Mouse (Mus musculus) spleen, adult 2 months (tissue): ENCODE data around the gene Faap20. TPM values are rescaled to one million over a fixed set of nuclear protein-coding genes. Genes with fewer than 3 reads are reported as not detected.
"Not testable (repeated sequence)": the region's sequence is repeated elsewhere in the genome, so short reads cannot be mapped to it uniquely, and the experiment has no call there.

ENCODE experiments used
- DNase-seq, 2 experiments: peaks; one replicate each; pipeline versions ENCODE4 v3.0.0 to v3.0.0-alpha.2; 2012 to 2021; ENCODE audit warnings: low spot score in 2 of 2, low read depth in 1 of 2
- H3K27ac ChIP-seq: fragments of 200-500 bp; 2 replicates; pipeline ENCODE4 v1.5.1; 2012; ENCODE audit warnings: low read length, inconsistent platforms; ENCODE audit not compliant: insufficient read depth
- H3K27me3 ChIP-seq: fragments of 200-500 bp; 2 replicates; pipeline ENCODE4 v1.6.1; 2012; ENCODE audit warnings: mild to moderate bottlenecking, moderate library complexity, low read length, inconsistent platforms; ENCODE audit not compliant: control insufficient read depth, insufficient read depth
- H3K36me3 ChIP-seq: fragments of 200-500 bp; 2 replicates; pipeline ENCODE4 v1.6.1; 2012; ENCODE audit warnings: mild to moderate bottlenecking, low read length, inconsistent platforms; ENCODE audit not compliant: control insufficient read depth, insufficient read depth
- H3K4me1 ChIP-seq: fragments of 200-500 bp; 2 replicates; pipeline ENCODE4 v1.6.1; 2011; ENCODE audit warnings: inconsistent platforms; ENCODE audit not compliant: control insufficient read depth, insufficient read depth, insufficient read length
- H3K4me3 ChIP-seq: fragments of 200-500 bp; 2 replicates; pipeline ENCODE4 v1.5.1; 2011; ENCODE audit warnings: mild to moderate bottlenecking, inconsistent platforms; ENCODE audit not compliant: insufficient read depth, insufficient read length; ENCODE audit errors: extremely low read depth
- CTCF ChIP-seq: fragments of 200-500 bp; IDR thresholded peaks from 2 replicates; pipeline ENCODE4 v1.5.1; 2011; ENCODE audit warnings: mild to moderate bottlenecking, inconsistent platforms; ENCODE audit not compliant: insufficient read depth, insufficient read length, insufficient replicate concordance; ENCODE audit errors: extremely low read depth
- POLR2A ChIP-seq: fragments of 200-500 bp; IDR thresholded peaks from 2 replicates; pipeline ENCODE4 v1.6.1; 2011; ENCODE audit warnings: low read depth, low read length, inconsistent platforms
- WGBS: fragments of 180-500 bp; shearing (Covaris S2); methylation state at CpG from one replicate; pipeline ENCODE4 v1.1.7; 2018; 5-methylcytosine and 5-hydroxymethylcytosine counted together
- polyA plus RNA-seq: library from polyadenylated mRNA; depleted of rRNA; stranded (reverse); fragments of >200 nt; gene quantifications from 2 replicates; pipeline ENCODE4 v1.2.3, GENCODE M21; 2012

Gene Faap20
- polyA plus RNA-seq, 1 experiment: 43.2 TPM

DNA sequence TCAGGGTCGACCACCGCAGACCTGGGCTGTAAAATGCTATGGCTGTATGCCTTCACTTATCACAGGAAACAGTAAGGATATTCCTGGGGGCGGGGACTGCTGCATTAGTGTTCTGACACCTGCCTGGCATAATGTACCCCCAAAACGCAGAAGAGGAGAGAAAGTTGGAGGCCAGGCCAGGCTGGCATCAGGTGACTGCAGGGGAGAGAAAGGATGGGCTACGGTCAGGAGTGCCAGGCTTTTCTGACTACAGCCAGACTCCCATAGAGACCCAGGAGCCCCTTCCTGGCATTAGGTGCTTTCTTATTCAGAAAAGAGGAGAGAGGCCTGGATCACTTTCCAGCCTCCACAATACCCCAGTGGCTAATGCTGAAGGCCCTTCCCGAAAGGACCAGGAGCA, 10.1 kb upstream of the Faap20 start:
- H3K4me1 ChIP-seq: peaks cover 27% of the 10 kb centered on the region
- WGBS: 59% methylated on average over 6 of the region's 6 CpGs
- TF ChIP-seq CTCF: no peak
- TF ChIP-seq POLR2A: no peak

GRCm38 (mm10) chr4:155241789-155242188, 7.8 kb upstream of the Faap20 start:
- Histone ChIP-seq H3K4me1 (peaks cover 11% of the 10 kb centered on the region; the same call in 1 of the 2 replicates), H3K4me3 (no peak overlapping the region), H3K27ac (no peak overlapping the region), H3K27me3 (no peaks in the 10 kb centered on the region), H3K36me3 (no peaks in the 10 kb centered on the region)
- DNase-seq: no peak
- WGBS: 96% methylated on average over 9 of the region's 9 CpGs
- TF ChIP-seq CTCF: no peak
- TF ChIP-seq POLR2A: no peak

More for the DNA sequence above, 10.1 kb upstream of the Faap20 start:
- Histone ChIP-seq H3K27me3 (no peaks in the 10 kb centered on the region), H3K36me3 (no peaks in the 10 kb centered on the region), H3K27ac (no peak overlapping the region), H3K4me3 (no peak overlapping the region)
- no peak for DNase-seq

DNA sequence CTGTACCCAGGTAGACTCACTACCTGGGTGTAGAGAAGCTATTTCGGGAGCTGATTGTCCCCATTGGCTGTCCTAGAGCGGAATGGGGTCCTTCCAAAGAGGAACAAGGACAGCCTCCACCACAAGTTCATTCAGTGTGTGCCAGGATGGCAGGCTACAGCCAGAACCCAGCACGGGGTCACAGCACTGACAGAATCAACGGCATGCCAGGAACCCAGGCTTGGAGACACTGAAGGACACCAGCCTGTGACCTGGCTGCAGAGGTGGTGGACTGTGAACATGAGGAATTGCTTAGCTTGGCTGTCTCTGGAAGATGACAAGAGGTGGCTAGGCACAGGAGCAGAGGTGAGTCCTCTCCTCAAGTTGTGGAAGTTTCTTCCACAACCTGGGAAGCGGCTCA, 7.3 kb upstream of the Faap20 start:
- WGBS: 92% methylated on average over 5 of the region's 5 CpGs
- no peaks in the 10 kb centered on the region for H3K36me3 ChIP-seq
- TF ChIP-seq POLR2A (no peak), CTCF (no peak)
- H3K27me3 ChIP-seq: no peaks in the 10 kb centered on the region
- H3K27ac ChIP-seq: no peak overlapping the region
- DNase-seq: no peak
- H3K4me3 ChIP-seq: no peak overlapping the region
- peaks cover 8% of the 10 kb centered on the region; the same call in 1 of the 2 replicates for H3K4me1 ChIP-seq

- no peak for DNase-seq
- Histone ChIP-seq H3K27ac (no peak overlapping the region), H3K36me3 (no peaks in the 10 kb centered on the region), H3K4me1 (no peaks in the 10 kb centered on the region), H3K4me3 (no peak overlapping the region), H3K27me3 (no peaks in the 10 kb centered on the region)
- TF ChIP-seq POLR2A (no peak), CTCF (no peak)
- WGBS: 82% methylated on average over 12 of the region's 12 CpGs
Observed at GRCm38 (mm10) chr4:155243233-155243632, 6.4 kb upstream of the Faap20 start.

- H3K27ac ChIP-seq: no peak overlapping the region
- H3K4me3 ChIP-seq: no peak overlapping the region
- H3K27me3 ChIP-seq: no peaks in the 10 kb centered on the region
- DNase-seq: no peak
- TF ChIP-seq CTCF: no peak
- no peak for TF ChIP-seq POLR2A
- no peaks in the 10 kb centered on the region; the same call in 1 of the 2 replicates for H3K4me1 ChIP-seq
- no peaks in the 10 kb centered on the region for H3K36me3 ChIP-seq
- 44% methylated on average over 6 of the region's 6 CpGs for WGBS
Observed at GRCm38 (mm10) chr4:155245770-155246492, 3.7 kb upstream of the Faap20 start.

DNA sequence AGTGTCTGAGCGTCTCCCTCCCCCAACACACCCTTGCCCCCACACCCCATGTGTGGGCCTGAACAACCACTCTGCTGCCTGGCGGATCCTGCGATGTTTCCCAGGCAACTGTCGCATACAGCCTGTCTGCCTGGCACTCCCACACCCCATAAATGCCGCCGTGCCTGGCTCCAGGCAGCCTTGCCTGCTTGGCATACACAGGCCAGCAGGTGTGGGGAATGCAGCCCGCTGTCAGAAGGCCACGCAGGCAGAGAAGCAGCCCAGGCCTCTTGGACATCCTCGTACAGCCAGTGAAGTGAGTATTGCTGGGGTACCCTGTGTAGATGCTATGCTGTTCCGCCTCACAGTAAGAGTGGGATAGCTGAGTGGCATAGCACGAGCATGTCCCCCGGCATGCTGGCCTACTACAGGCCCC, 2.9 kb upstream of the Faap20 start:
- no peaks in the 10 kb centered on the region; the same call in 1 of the 2 replicates for H3K4me1 ChIP-seq
- no peak overlapping the region for H3K4me3 ChIP-seq
- WGBS: 91% methylated on average over 12 of the region's 12 CpGs

DNA sequence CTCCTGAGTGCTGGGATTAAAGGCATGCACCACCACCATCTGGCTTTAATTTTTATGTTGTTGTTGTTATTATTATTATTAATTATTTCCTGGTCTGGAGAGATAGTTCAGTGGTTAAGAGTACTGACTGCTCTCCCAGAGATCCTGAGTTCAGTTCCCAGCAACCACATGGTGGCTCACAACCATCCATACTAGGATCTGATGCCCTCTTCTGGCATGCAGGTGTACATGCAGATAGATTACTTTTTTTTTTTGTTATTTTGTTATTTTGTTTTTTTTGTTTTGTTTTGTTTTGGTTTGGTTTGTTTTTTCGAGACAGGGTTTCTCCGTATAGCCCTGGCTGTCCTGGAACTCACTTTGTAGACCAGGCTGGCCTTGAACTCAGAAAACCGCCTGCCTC, 1.5 kb upstream of the Faap20 start:
- not testable (repeated sequence) for H3K27me3 ChIP-seq, H3K36me3 ChIP-seq, H3K27ac ChIP-seq, H3K4me1 ChIP-seq, DNase-seq, H3K4me3 ChIP-seq
- 87% methylated on average over 3 of the region's 3 CpGs for WGBS

More for the DNA sequence above, 2.9 kb upstream of the Faap20 start:
- no peaks in the 10 kb centered on the region for H3K36me3 ChIP-seq
- TF ChIP-seq POLR2A (no peak), CTCF (no peak)
- DNase-seq: no peak
- H3K27me3 ChIP-seq: no peaks in the 10 kb centered on the region
- no peak overlapping the region for H3K27ac ChIP-seq
